Mouse (Mus musculus) ES-Bruce4 (cell line): Measurements from ENCODE around the gene Syngr3. TPM values are rescaled to one million over a fixed set of nuclear protein-coding genes. Genes with fewer than 3 reads are reported as not detected.

ENCODE experiments used
- H3K27ac ChIP-seq: 2 replicates; pipeline ENCODE4 v1.5.1; 2012; ENCODE audit warnings: low read length, inconsistent platforms; ENCODE audit not compliant: insufficient read depth
- H3K27me3 ChIP-seq: 2 replicates; pipeline ENCODE4 v1.6.1; 2012; ENCODE audit warnings: mild to moderate bottlenecking, low read length, inconsistent platforms; ENCODE audit not compliant: control insufficient read depth, poor library complexity, insufficient read depth, severe bottlenecking
- H3K36me3 ChIP-seq: 2 replicates; pipeline ENCODE4 v1.6.1; 2012; ENCODE audit warnings: inconsistent platforms, mild to moderate bottlenecking, low read length, moderate library complexity; ENCODE audit not compliant: control insufficient read depth, poor library complexity, insufficient read depth, severe bottlenecking
- H3K4me1 ChIP-seq: one replicate; pipeline ENCODE4 v1.8.1; 2011; ENCODE audit warnings: low read length; ENCODE audit not compliant: control insufficient read depth, insufficient read depth
- H3K4me3 ChIP-seq: 2 replicates; pipeline ENCODE4 v1.5.1; 2011; ENCODE audit warnings: low read depth, mild to moderate bottlenecking, low read length
- H3K9ac ChIP-seq: 2 replicates; pipeline ENCODE4 v1.6.1; 2012; ENCODE audit warnings: low read depth, mild to moderate bottlenecking, inconsistent platforms; ENCODE audit not compliant: poor library complexity, severe bottlenecking
- H3K9me3 ChIP-seq: replicated peaks from 2 replicates; pipeline ENCODE4 v1.6.1; 2012; ENCODE audit warnings: mild to moderate bottlenecking, low read length, inconsistent platforms; ENCODE audit not compliant: control insufficient read depth, poor library complexity, insufficient read depth, severe bottlenecking
- CTCF ChIP-seq: IDR thresholded peaks from one replicate; pipeline ENCODE4 v1.8.1; 2011; ENCODE audit warnings: low read depth, low read length
- EP300 ChIP-seq: IDR thresholded peaks from 2 replicates; pipeline ENCODE4 v1.6.1; 2011; ENCODE audit warnings: low read depth, low read length; ENCODE audit not compliant: insufficient read depth
- POLR2A ChIP-seq: IDR thresholded peaks from one replicate; pipeline ENCODE4 v1.8.1; 2011; ENCODE audit warnings: low read length; ENCODE audit not compliant: insufficient read depth
- polyA plus RNA-seq: library from polyadenylated mRNA; stranded (reverse); fragments of >200 nt; gene quantifications from 2 replicates; pipeline ENCODE4 v1.2.4, GENCODE M21; 2011; ENCODE audit warnings: low read depth; ENCODE audit not compliant: missing spikeins, insufficient read depth, insufficient read length

Gene Syngr3
- polyA plus RNA-seq, 1 experiment, result 8.9 TPM

DNA sequence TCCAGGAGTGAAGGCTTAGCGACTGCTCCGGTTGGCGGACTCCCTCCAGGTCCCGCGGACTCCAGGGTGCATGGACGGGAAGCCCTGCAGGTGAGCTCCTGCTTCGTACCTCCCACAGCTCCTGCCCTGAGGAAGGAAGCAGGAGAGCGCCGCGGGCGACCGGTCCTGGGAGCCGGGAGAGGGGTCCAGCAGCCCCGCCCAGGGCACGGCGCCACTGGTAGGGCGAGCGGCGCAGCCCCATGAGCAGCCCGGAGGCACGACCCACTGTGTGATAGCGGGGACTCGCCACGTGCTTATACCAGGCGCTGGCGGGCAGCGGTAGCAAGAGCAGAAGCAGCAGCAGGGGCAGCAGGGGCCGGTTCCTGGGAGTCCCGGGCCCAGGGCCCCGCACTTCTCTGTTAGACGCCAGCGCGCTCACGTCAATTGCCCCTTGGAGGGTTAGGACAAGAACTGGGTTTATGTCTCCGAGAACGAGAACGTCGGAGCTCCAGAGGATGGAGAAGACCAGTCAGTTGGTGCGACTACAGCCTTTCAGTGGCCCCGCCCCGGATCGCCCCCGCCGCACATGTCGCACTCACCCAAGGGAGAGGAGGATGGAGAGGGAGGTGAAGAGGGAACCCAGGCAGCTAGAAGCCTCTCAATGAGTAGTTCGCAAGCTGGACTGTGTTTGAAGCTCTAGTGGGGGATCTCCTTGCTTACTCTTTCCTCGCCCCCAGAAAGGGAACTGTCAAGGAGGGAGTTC, 31.6 kb downstream of the Syngr3 start, which contains the start of gene Npw:
Npw (minus strand) TSS at position 441 of the 742 bp plus-strand sequence.
- H3K9me3 ChIP-seq, result no peaks in the 10 kb centered on the region
- peak within 1 kb of the TSS; percentile 63 for H3K4me3 ChIP-seq
- no peaks in the 10 kb centered on the region for H3K36me3 ChIP-seq
- H3K27ac ChIP-seq, result no peak within 1 kb of the TSS
- no peaks in the 10 kb centered on the region for H3K27me3 ChIP-seq
- H3K4me1 ChIP-seq, result no peaks in the 10 kb centered on the region
- TF ChIP-seq EP300 (no peak), POLR2A (no peak), CTCF (no peak)
- H3K9ac ChIP-seq, result peak within 1 kb of the TSS; percentile 43

DNA sequence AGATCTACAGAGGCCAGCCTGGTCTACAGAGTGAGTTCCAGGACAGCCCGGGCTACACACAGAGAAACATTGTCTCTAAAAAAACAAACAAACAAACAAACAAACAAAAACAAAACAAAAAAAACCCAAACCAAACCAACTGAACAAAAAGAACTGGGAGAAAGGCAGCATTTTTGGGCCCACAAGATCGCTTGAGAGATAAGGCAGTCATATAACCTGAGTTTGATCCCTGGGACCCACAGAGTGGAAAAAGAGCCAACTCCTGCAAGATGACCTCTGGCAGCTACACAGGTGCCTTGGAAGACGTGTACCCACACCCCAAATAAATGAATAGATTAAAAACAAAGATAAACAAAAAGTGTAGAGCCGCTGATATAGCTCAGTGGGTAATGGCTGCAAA, 34.8 kb downstream of the Syngr3 start:
- TF ChIP-seq POLR2A (no peak), CTCF (no peak), EP300 (no peak)
- H3K4me1 ChIP-seq, result no peaks in the 10 kb centered on the region
- H3K36me3 ChIP-seq, result no peaks in the 10 kb centered on the region
- no peak overlapping the region for H3K4me3 ChIP-seq
- no peak overlapping the region for H3K27ac ChIP-seq
- no peaks in the 10 kb centered on the region for H3K27me3 ChIP-seq
- H3K9me3 ChIP-seq, result no peaks in the 10 kb centered on the region
- H3K9ac ChIP-seq, result no peak overlapping the region

- Histone ChIP-seq H3K4me1 (no peaks in the 10 kb centered on the region), H3K9me3 (no peaks in the 10 kb centered on the region), H3K27me3 (no peaks in the 10 kb centered on the region), H3K36me3 (no peaks in the 10 kb centered on the region), H3K27ac (no peak overlapping the region), H3K9ac (0 out of 2 replicates have a peak overlapping the region, but pooled peaks have one; percentile 39), H3K4me3 (peak overlapping the region; percentile 47)
- TF ChIP-seq EP300 (no peak), CTCF (peak; percentile 98)
Observed at GRCm38 (mm10) chr17:24653967-24654710, 35.6 kb downstream of the Syngr3 start.

DNA sequence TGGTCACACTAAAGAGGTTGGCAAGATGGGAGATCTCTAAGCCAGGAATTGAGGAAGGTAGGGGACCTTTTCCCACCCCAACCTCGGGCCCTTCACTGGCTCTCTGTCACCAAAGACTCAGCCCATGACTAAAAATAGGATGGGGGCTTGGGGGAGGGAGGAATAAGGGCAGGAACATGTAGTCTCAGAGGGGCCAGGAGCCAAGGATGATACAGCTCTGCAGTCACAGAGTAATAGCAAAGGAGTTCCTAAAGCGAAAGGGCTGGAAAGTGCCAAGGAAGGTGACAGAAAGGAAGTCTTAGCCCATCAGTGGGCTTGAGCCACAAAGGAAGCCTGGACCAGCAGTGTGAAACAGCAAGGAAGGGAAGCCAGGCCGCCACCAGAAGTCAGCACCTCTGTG, 37.9 kb downstream of the Syngr3 start:
- no peaks in the 10 kb centered on the region for H3K36me3 ChIP-seq
- H3K4me1 ChIP-seq, result no peaks in the 10 kb centered on the region
- no peaks in the 10 kb centered on the region for H3K27me3 ChIP-seq
- no peaks in the 10 kb centered on the region for H3K9me3 ChIP-seq
- no peak for TF ChIP-seq CTCF
- TF ChIP-seq POLR2A, result no peak
- TF ChIP-seq EP300, result no peak
- H3K4me3 ChIP-seq, result no peak overlapping the region
- no peak overlapping the region for H3K27ac ChIP-seq
- no peak overlapping the region for H3K9ac ChIP-seq

DNA sequence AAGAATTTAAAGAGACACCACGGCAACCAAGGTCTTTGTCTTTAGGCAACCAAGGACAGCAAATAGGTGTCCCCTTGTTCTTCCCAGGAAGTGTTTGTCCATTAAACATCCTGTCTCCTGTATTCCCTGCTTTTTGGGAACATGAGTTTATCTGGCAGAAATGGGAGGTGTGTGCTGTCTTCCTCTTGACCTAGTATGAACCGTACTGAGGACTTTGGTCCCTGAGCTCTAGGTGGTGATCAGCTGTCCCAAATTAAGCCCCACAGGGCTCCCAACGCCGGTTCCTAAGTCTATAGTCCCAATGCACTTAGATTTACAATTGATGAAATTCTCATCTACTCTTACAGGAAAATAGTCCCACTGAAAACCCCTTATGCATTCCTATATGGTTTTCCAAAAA, 39.0 kb downstream of the Syngr3 start:
- Histone ChIP-seq H3K27me3 (no peaks in the 10 kb centered on the region), H3K27ac (no peak overlapping the region), H3K9me3 (no peaks in the 10 kb centered on the region), H3K36me3 (no peaks in the 10 kb centered on the region), H3K4me1 (peaks cover 2% of the 10 kb centered on the region), H3K9ac (peak overlapping the region; percentile 83; the same call in 1 of the 2 replicates), H3K4me3 (no peak overlapping the region)
- no peak for TF ChIP-seq POLR2A
- no peak for TF ChIP-seq CTCF
- TF ChIP-seq EP300, result no peak

GRCm38 (mm10) chr17:24650070-24650616, 39.6 kb downstream of the Syngr3 start, which contains the start of gene Slc9a3r2:
Gene Slc9a3r2 (minus strand): TSS chr17:24650327.
- H3K9ac ChIP-seq, result peak within 1 kb of the TSS; percentile 83
- no peaks in the 10 kb centered on the region for H3K36me3 ChIP-seq
- TF ChIP-seq POLR2A, result no peak
- no peak for TF ChIP-seq CTCF
- no peak for TF ChIP-seq EP300
- H3K27me3 ChIP-seq, result no peaks in the 10 kb centered on the region
- peak within 1 kb of the TSS; percentile 68 for H3K4me3 ChIP-seq
- H3K27ac ChIP-seq, result no peak within 1 kb of the TSS
- peaks cover 7% of the 10 kb centered on the region for H3K4me1 ChIP-seq
- no peaks in the 10 kb centered on the region for H3K9me3 ChIP-seq
